Comparison of ENCODE assay signal across 7 mouse cellular contexts in the genomic region with DNA sequence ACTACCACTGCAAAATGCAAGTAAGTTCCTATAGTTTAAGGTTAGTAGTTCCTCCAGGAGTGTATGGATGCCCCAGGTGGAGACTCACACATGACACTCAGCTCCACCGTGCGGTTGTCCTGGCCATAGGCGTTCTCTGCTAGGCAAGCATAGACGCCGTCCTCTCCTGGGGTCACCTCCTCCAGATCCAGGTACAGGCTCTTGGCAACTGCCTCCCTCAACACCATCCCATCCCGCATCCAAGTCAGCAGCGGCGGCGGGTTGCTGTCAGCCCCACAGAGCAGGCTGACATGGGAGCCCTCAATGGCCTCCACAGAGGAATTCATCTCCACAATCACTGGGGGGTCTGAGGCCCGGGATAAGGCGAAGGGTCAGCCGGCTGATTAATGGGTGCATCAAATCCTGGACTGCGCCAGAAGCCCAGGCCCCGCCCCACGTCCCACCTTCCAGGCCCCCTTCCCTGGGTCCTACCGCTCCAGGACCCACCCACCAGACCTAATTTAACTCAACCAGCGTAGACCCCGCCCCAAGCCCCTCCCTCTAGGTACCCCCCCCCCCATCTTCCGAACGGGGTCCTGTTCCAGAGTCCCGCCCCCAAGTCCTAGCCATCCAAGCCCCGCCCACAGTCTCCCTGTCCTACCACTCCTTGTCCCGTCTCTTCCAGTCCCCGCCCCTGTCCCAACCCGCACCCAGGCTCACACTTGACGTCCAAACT. TPM values are rescaled to one million over a fixed set of nuclear protein-coding genes. Genes with fewer than 3 reads are reported as not detected.
DNase-seq lines count a peak whose midpoint lies in the region; ATAC-seq and TF ChIP-seq lines count a peak whose summit lies in the region.

No protein-coding gene starts in this region.

- H3K36me3 ChIP-seq in embryonic facial prominence, embryonic 10.5 days (replicated peaks), result no peaks in the 10 kb centered on the region
- H3K36me3 ChIP-seq in kidney, postnatal 0 days (ENCODE audit: insufficient read depth, low read length), result no peaks in the 10 kb centered on the region

- peak overlapping the region; percentile 59 for H3K4me2 ChIP-seq in kidney, postnatal 0 days (ENCODE audit: low read length)

- H3K4me1 ChIP-seq in embryonic facial prominence, embryonic 10.5 days, result peaks cover 21% of the 10 kb centered on the region
- H3K4me1 ChIP-seq in kidney, postnatal 0 days (replicated peaks; ENCODE audit: insufficient read depth, low read length), result 0 out of 2 replicates have a peak, but pooled peaks cover 8% of the 10 kb centered on the region

- no peak overlapping the region for H3K9ac ChIP-seq in kidney, postnatal 0 days (ENCODE audit: low read depth, low read length)

- no peak overlapping the region for H3K27ac ChIP-seq in embryonic facial prominence, embryonic 10.5 days (replicated peaks)
- no peak overlapping the region for H3K27ac ChIP-seq in kidney, postnatal 0 days

- peak overlapping the region; percentile 53 for H3K4me3 ChIP-seq in embryonic facial prominence, embryonic 10.5 days
- H3K4me3 ChIP-seq in kidney, postnatal 0 days (replicated peaks; ENCODE audit: low read depth, low read length), result peak overlapping the region; percentile 17; the same call in 1 of the 2 replicates

- H3K9me3 ChIP-seq in embryonic facial prominence, embryonic 10.5 days, result no peaks in the 10 kb centered on the region
- H3K9me3 ChIP-seq in kidney, postnatal 0 days (replicated peaks; ENCODE audit: low read length), result no peaks in the 10 kb centered on the region

- TF ChIP-seq CTCF in kidney, postnatal 0 days (IDR thresholded peaks at IDR 0.05; ENCODE audit: low read depth), result peak; percentile 11; the same call in 1 of the 2 replicates

- peak; percentile 61 for ATAC-seq in kidney, postnatal 0 days (replicated peaks; ENCODE audit: low FRiP score, low read depth)

- WGBS in embryonic facial prominence, embryonic 10.5 days, result 1% methylated on average over 25 of the region's 26 CpGs
- WGBS in kidney, postnatal 0 days, result 2% methylated on average over 26 of the region's 26 CpGs

- H3K27me3 ChIP-seq in embryonic facial prominence, embryonic 10.5 days (replicated peaks; ENCODE audit: low read depth, poor library complexity, severe bottlenecking), result peaks cover 9% of the 10 kb centered on the region
- no peaks in the 10 kb centered on the region for H3K27me3 ChIP-seq in kidney, postnatal 0 days (ENCODE audit: insufficient read depth, low read length)

- peak; percentile 83 for DNase-seq in ZHBTc4 (ENCODE audit: low read depth, low spot score)
- peak; percentile 83 for DNase-seq in embryonic facial prominence, embryonic 10.5 days (ENCODE audit: low spot score)
- peak; percentile 71 for DNase-seq in kidney, postnatal 0 days (ENCODE audit: low spot score)
- DNase-seq in lung, postnatal 4 days, result peak; percentile 43 to 59
- no peak for DNase-seq in layer of hippocampus, postnatal 14 days (ENCODE audit: low spot score in 2 of 2)
- no peak for DNase-seq in adrenal gland, postnatal 25 days
- DNase-seq in frontal cortex, postnatal 10 days (ENCODE audit: low spot score in 2 of 2), result no peak

RNA-seq across cellular contexts. Expression of a gene that starts 6.2 kb away (rescaled TPM):
- 0.32 and 0.39 TPM in 2 replicates for polyA plus RNA-seq in embryonic facial prominence, embryonic 10.5 days (2016; fragmentation: Nextera tagmentation; extraction: Ambion mirVana)
- 0.79 and 0.91 TPM in 2 replicates for polyA plus RNA-seq in kidney, postnatal 0 days (2015; fragmentation: Nextera tagmentation; extraction: Ambion mirVana)
- total RNA-seq in layer of hippocampus, postnatal 14 days (2021), result 100 to 1,000 TPM; 306 to 317 TPM
- total RNA-seq in adrenal gland, postnatal 25 days (2021), result 0.21 TPM in 1 of 2 replicates, not detected in the other

RNA-seq across cellular contexts. Expression of a gene that starts 16.0 kb away (rescaled TPM):
- polyA plus RNA-seq in embryonic facial prominence, embryonic 10.5 days (2016; fragmentation: Nextera tagmentation; extraction: Ambion mirVana), result not detected in 2 replicates
- not detected in 2 replicates for polyA plus RNA-seq in kidney, postnatal 0 days (2015; fragmentation: Nextera tagmentation; extraction: Ambion mirVana)
- not detected for total RNA-seq in layer of hippocampus, postnatal 14 days (2021)
- 2.4 and 9.8 TPM in 2 replicates for total RNA-seq in adrenal gland, postnatal 25 days (2021)

RNA-seq across cellular contexts. Expression of a gene that starts 28.3 kb away (rescaled TPM):
- polyA plus RNA-seq in embryonic facial prominence, embryonic 10.5 days (2016; fragmentation: Nextera tagmentation; extraction: Ambion mirVana), result 0.08 and 0.27 TPM in 2 replicates
- 0.20 and 0.45 TPM in 2 replicates for polyA plus RNA-seq in kidney, postnatal 0 days (2015; fragmentation: Nextera tagmentation; extraction: Ambion mirVana)
- total RNA-seq in layer of hippocampus, postnatal 14 days (2021), result not detected
- 0.30 TPM in 1 of 2 replicates, not detected in the other for total RNA-seq in adrenal gland, postnatal 25 days (2021)

RNA-seq across cellular contexts. Expression of a gene that starts 35.4 kb away (rescaled TPM):
- polyA plus RNA-seq in embryonic facial prominence, embryonic 10.5 days (2016; fragmentation: Nextera tagmentation; extraction: Ambion mirVana), result not detected in 2 replicates
- not detected in 2 replicates for polyA plus RNA-seq in kidney, postnatal 0 days (2015; fragmentation: Nextera tagmentation; extraction: Ambion mirVana)
- not detected for total RNA-seq in layer of hippocampus, postnatal 14 days (2021)
- 11.2 and 12.4 TPM in 2 replicates for total RNA-seq in adrenal gland, postnatal 25 days (2021)

RNA-seq across cellular contexts. Expression of a gene that starts 47.1 kb away (rescaled TPM):
- 0.05 TPM in 1 of 2 replicates, not detected in the other for polyA plus RNA-seq in embryonic facial prominence, embryonic 10.5 days (2016; fragmentation: Nextera tagmentation; extraction: Ambion mirVana)
- 0.03 TPM in 1 of 2 replicates, not detected in the other for polyA plus RNA-seq in kidney, postnatal 0 days (2015; fragmentation: Nextera tagmentation; extraction: Ambion mirVana)
- total RNA-seq in layer of hippocampus, postnatal 14 days (2021), result not detected
- total RNA-seq in adrenal gland, postnatal 25 days (2021), result not detected in 2 replicates

Comparison
In these comparisons a context has a peak if more than half of its experiments do, and no peak if none do; other contexts are left out.
1. DNase-seq: peak in ZHBTc4 (single experiment), embryonic facial prominence, embryonic 10.5 days (single experiment), kidney, postnatal 0 days (single experiment) and lung, postnatal 4 days (2 of 2); none in layer of hippocampus, postnatal 14 days (0 of 2), adrenal gland, postnatal 25 days (single experiment) and frontal cortex, postnatal 10 days (0 of 2).
2. RNA of a gene that starts 6.2 kb away (total RNA-seq): 306 to 317 TPM in layer of hippocampus, postnatal 14 days; 0.21 TPM in adrenal gland, postnatal 25 days; every median in the first group is over 100 times any median in the second.